Mouse (Mus musculus) midbrain, postnatal 0 days (tissue): ENCODE results near the gene Slc6a3. TPM values are rescaled to one million over a fixed set of nuclear protein-coding genes. Genes with fewer than 3 reads are reported as not detected.
A peak's percentile ranks its signal among the peaks of the same experiment; 100 is the strongest.

ENCODE experiments used
- ATAC-seq: fragments of 200-750 bp; cut with Nextera tagmentation; 2 replicates; pipeline ENCODE4 v1.8.0; 2017; ENCODE audit warnings: moderate number of reproducible peaks, mild to moderate bottlenecking, moderate TSS enrichment, moderate library complexity; ENCODE audit not compliant: low FRiP score
- DNase-seq: peaks from one replicate; pipeline ENCODE4 v3.0.0-alpha.2; 2015; ENCODE audit warnings: low spot score
- H3K27ac ChIP-seq: fragments of 300-500 bp; sonication (generic); 2 replicates; pipeline ENCODE4 v1.5.1; 2014; ENCODE audit warnings: low read depth, mild to moderate bottlenecking, low read length, mixed read lengths
- H3K27me3 ChIP-seq: fragments of 300-500 bp; sonication (generic); 2 replicates; pipeline ENCODE4 v1.6.1; 2014; ENCODE audit warnings: low read length, control low read depth, mixed read lengths; ENCODE audit not compliant: insufficient read depth
- H3K36me3 ChIP-seq: fragments of 300-500 bp; sonication (generic); 2 replicates; pipeline ENCODE4 v1.6.1; 2014; ENCODE audit warnings: low read length, control low read depth, mixed read lengths; ENCODE audit not compliant: insufficient read depth
- H3K4me1 ChIP-seq: fragments of 300-500 bp; sonication (generic); 2 replicates; pipeline ENCODE4 v1.6.1; 2014; ENCODE audit warnings: mild to moderate bottlenecking, control low read depth, antibody characterized with exemption, low read length, mixed read lengths; ENCODE audit not compliant: insufficient read depth
- H3K4me2 ChIP-seq: fragments of 300-500 bp; sonication (generic); 2 replicates; pipeline ENCODE4 v1.6.1; 2014; ENCODE audit warnings: low read depth, mild to moderate bottlenecking, low read length, mixed read lengths; ENCODE audit not compliant: poor library complexity, severe bottlenecking
- H3K4me3 ChIP-seq: fragments of 300-500 bp; sonication (generic); 2 replicates; pipeline ENCODE4 v1.5.1; 2014; ENCODE audit warnings: low read depth, mild to moderate bottlenecking, low read length, moderate library complexity
- H3K9ac ChIP-seq: fragments of 300-500 bp; sonication (generic); replicated peaks from 2 replicates; pipeline ENCODE4 v1.6.1; 2014; ENCODE audit warnings: mild to moderate bottlenecking, low read length, moderate library complexity, mixed read lengths; ENCODE audit not compliant: poor library complexity, severe bottlenecking
- H3K9me3 ChIP-seq: fragments of 300-500 bp; sonication (generic); 2 replicates; pipeline ENCODE4 v1.6.1; 2016; ENCODE audit warnings: low read length, control low read depth
- CTCF ChIP-seq: IDR thresholded peaks from 2 replicates; pipeline ENCODE4 v1.5.1; 2016; ENCODE audit warnings: antibody characterized with exemption, mild to moderate bottlenecking
- WGBS: fragments of 180-500 bp; shearing (Covaris S2); extraction: QIAGEN DNeasy Blood & Tissue Kit; methylation state at CpG from one replicate; pipeline ENCODE4 v1.1.7; 2014; 5-methylcytosine and 5-hydroxymethylcytosine counted together
- polyA plus RNA-seq: library from polyadenylated mRNA; unstranded; fragments of >200 nt; fragmentation: Nextera tagmentation; extraction: Ambion mirVana; gene quantifications from 2 replicates; pipeline ENCODE4 v1.2.1, GENCODE M21; 2015
- total RNA-seq: library from RNA; depleted of rRNA; stranded (reverse); fragments of >200 nt; gene quantifications from 2 replicates; pipeline ENCODE4 v1.2.3, GENCODE M21; 2014; rRNA removed

The Slc6a3 gene
- total RNA-seq: 24.6 and 25.0 TPM in 2 replicates
- 14.3 and 24.3 TPM in 2 replicates for polyA plus RNA-seq

- H3K4me1 ChIP-seq: peaks cover 9% of the 10 kb centered on the region; the same call in 1 of the 2 replicates
- ATAC-seq (peak; percentile 73), DNase-seq (no peak)
- no peak for TF ChIP-seq CTCF
- H3K4me3 ChIP-seq: peak within 1 kb of the TSS; percentile 46
- whole genome bisulfite sequencing: under 1% methylated on average over 25 of the region's 26 CpGs
- H3K27ac ChIP-seq: no peak within 1 kb of the TSS
- no peaks in the 10 kb centered on the region for H3K9me3 ChIP-seq
- peaks cover 37% of the 10 kb centered on the region for H3K27me3 ChIP-seq
- H3K9ac ChIP-seq: peak within 1 kb of the TSS; percentile 57
- H3K4me2 ChIP-seq: peak within 1 kb of the TSS; percentile 93
- H3K36me3 ChIP-seq: no peaks in the 10 kb centered on the region
These were observed at the start of gene Slc6a3 for GRCm38 (mm10) chr13:73536403-73536821. Slc6a3 (plus strand) TSS chr13:73536747.

DNA sequence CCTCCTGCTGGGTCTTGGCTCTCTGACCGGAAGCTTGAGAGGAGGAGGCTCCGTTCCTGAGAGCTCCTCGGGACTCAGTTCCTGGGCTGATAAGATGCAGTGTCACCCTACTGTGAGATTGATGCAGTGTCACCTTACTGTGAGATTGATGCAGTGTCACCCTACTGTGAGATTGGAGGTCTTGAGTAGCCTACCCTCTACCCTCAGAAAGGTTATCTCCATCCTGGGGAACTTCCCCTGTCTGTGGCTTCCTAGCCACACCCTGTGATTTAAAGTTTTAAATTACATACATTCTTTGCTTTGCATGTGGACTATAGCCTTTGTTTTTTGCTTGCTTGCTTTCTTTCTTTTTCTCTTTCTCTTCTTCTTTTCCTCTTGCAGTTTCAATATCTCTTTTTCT, 48.4 kb upstream of the Slc6a3 start:
- H3K4me2 ChIP-seq: no peak overlapping the region
- WGBS: 68% methylated on average over 3 of the region's 3 CpGs
- peaks cover 32% of the 10 kb centered on the region for H3K36me3 ChIP-seq
- ATAC-seq (no peak), DNase-seq (no peak)
- H3K4me3 ChIP-seq: no peak overlapping the region
- H3K9me3 ChIP-seq: no peaks in the 10 kb centered on the region
- no peak for TF ChIP-seq CTCF
- no peaks in the 10 kb centered on the region for H3K27me3 ChIP-seq
- no peak overlapping the region for H3K9ac ChIP-seq
- no peak overlapping the region for H3K27ac ChIP-seq
- no peaks in the 10 kb centered on the region for H3K4me1 ChIP-seq

DNA sequence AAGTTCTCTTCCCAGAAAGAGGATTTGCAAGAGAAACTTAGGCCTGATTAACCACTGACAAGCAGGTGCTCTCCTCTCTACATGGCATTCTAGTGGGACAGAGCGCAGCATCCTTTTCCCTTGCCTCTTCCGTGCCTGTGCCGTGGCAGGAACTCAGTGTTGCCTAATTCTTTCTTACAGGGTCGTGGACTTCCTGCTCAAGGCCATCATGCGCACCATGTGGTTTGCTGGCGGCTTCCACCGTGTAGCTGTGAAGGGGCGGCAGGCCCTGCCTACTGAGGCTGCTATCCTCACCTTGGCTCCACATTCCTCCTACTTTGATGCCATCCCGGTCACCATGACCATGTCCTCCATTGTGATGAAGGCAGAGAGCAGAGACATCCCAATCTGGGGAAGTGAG, 47.8 kb upstream of the Slc6a3 start:
- Histone ChIP-seq H3K4me2 (no peak overlapping the region), H3K9ac (0 out of 2 replicates have a peak overlapping the region, but pooled peaks have one; percentile 8), H3K27me3 (no peaks in the 10 kb centered on the region), H3K36me3 (peaks cover 32% of the 10 kb centered on the region), H3K4me1 (no peaks in the 10 kb centered on the region), H3K27ac (no peak overlapping the region), H3K4me3 (no peak overlapping the region), H3K9me3 (no peaks in the 10 kb centered on the region)
- TF ChIP-seq CTCF: no peak
- DNase-seq: no peak
- no peak for ATAC-seq
- WGBS: 89% methylated on average over 9 of the region's 9 CpGs

DNA sequence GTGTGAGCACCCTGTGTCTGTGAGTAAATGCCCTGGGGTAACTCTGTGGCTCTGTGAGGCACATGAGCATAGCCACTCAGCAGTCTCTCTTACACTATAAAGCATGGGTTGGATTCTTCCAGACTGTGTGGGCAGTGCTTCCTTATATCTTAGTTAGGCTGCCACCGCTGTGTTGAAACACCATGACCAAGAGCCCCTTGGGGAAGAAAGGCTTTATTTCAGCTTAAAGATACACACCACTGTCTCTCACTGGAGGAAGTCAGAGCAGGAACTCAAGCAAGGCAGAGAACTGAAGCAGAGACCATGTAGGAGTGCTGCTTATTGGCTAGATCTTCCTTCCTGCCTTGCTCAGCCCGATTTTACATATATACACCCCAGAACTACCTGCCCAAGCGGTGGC, 46.6 kb upstream of the Slc6a3 start:
- H3K4me2 ChIP-seq: no peak overlapping the region
- H3K27me3 ChIP-seq: no peaks in the 10 kb centered on the region
- no peak overlapping the region for H3K4me3 ChIP-seq
- H3K4me1 ChIP-seq: no peaks in the 10 kb centered on the region
- no peaks in the 10 kb centered on the region for H3K9me3 ChIP-seq
- no peak overlapping the region for H3K9ac ChIP-seq
- WGBS: 92% methylated on average over 3 of the region's 3 CpGs
- ATAC-seq (no peak), DNase-seq (no peak)
- H3K36me3 ChIP-seq: peaks cover 36% of the 10 kb centered on the region
- no peak for TF ChIP-seq CTCF
- H3K27ac ChIP-seq: no peak overlapping the region

- H3K27ac ChIP-seq: no peak overlapping the region
- no peaks in the 10 kb centered on the region for H3K4me1 ChIP-seq
- H3K9ac ChIP-seq: no peak overlapping the region
- H3K36me3 ChIP-seq: peaks cover 42% of the 10 kb centered on the region
- DNase-seq (peak; percentile 76), ATAC-seq (no peak)
- 70% methylated on average over 8 of the region's 8 CpGs for WGBS
- TF ChIP-seq CTCF: no peak
- no peak overlapping the region for H3K4me3 ChIP-seq
- no peaks in the 10 kb centered on the region for H3K9me3 ChIP-seq
- no peaks in the 10 kb centered on the region for H3K27me3 ChIP-seq
- H3K4me2 ChIP-seq: no peak overlapping the region
These were observed 45.9 kb upstream of the Slc6a3 start for GRCm38 (mm10) chr13:73490564-73491170.

DNA sequence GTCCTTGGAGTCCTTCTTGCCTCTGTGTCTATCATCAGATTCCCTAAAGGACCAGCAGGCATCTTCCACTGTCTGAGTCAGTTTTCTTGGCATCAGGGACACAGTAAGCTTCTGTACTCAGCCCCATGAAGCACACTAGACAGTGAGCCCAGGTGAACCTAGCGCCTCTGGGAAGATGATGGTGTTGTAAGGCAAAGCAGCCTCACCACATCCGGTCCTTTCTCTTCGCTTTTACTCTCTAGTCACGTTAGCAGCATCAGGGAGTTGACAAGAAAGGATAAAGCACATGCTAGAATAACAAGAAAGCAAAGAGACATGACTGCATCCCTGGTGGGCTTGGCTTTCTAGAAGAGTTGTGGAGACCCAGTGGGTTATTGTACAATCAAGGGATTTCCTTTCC, 43.4 kb upstream of the Slc6a3 start:
- 97% methylated on average over 4 of the region's 4 CpGs for WGBS
- no peak for ATAC-seq
- H3K36me3 ChIP-seq: peaks cover 56% of the 10 kb centered on the region

More for the DNA sequence above, 43.4 kb upstream of the Slc6a3 start:
- H3K27ac ChIP-seq: no peak overlapping the region
- no peak overlapping the region for H3K4me2 ChIP-seq
- no peaks in the 10 kb centered on the region for H3K4me1 ChIP-seq
- H3K4me3 ChIP-seq: no peak overlapping the region
- no peaks in the 10 kb centered on the region for H3K27me3 ChIP-seq
- no peak overlapping the region for H3K9ac ChIP-seq
- H3K9me3 ChIP-seq: no peaks in the 10 kb centered on the region
- TF ChIP-seq CTCF: no peak
- no peak for DNase-seq
